Mouse (Mus musculus): ENCODE results near the gene Eps15l1.

The Eps15l1 gene

GRCm38 (mm10) chr8:72421362-72422335, at the start of gene Eps15l1:
Gene Eps15l1 (minus strand): TSS chr8:72421460.
- DNase-seq = peak; percentile 98

DNA sequence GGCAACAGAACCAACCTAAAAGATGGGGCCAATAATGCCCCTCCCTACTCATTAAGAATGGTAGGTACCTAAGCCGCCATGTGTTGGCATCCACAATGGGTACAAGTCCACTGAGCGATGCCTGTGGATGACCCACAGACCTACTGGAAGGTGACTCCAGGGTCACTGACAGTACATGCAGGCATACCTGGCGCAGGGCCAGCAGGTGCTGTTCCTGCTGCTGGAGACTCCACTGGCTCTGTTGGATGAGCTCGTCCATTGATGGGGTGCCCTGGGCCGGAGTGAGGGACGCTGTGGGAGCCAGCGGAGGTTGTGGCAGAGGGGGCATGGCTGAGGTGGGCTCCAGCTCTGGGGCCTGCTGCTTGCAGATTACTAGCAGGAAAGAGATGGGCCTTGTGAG, 49.4 kb upstream of the Eps15l1 start:
- DNase-seq = no peak

GRCm38 (mm10) chr8:72469984-72470383, 48.7 kb upstream of the Eps15l1 start:
- no peak for DNase-seq

DNA sequence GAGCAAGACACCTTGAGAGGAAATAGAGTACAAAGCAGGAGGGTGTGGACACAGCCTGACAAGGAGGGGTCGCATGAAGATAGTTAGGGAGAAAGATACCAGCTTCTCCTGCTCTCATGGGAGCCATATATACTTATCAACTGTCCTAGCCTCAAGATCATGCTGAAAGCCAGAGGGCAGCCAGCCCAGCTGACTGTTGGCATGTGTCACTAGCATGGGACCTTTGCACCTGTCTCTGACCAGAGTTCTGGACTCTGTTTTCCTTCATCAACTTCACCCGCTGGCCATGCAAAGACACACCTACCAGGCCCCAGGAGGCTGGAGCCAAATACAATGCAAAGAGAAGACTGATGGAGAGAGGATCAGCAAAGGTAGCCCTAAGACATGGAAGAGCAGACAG, 48.0 kb upstream of the Eps15l1 start:
- no peak for DNase-seq

- DNase-seq = no peak
Observed at GRCm38 (mm10) chr8:72464211-72464610, 43.0 kb upstream of the Eps15l1 start.

GRCm38 (mm10) chr8:72459881-72460533, 38.7 kb upstream of the Eps15l1 start:
- DNase-seq = no peak

- DNase-seq = no peak
Observed at GRCm38 (mm10) chr8:72458457-72458856, 37.2 kb upstream of the Eps15l1 start.

DNA sequence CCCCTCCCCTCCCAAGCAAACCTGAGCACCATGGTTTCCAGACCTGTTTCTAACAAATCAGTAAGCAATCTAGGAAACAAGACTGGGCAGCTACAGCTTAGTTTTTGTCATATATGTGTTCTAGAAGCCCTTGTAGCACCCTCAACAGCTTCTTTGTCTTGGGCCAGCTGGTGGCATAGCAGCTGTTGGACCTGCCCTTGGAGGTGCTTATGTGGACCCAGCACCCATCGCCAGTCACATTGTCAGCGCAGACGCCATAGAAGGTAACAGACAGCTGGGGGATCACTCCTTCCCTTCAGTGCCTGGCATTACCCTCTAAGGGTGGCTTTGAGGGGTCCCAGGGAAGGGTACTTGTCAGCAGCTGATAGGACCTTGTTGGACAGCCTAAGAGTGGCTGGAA, 36.5 kb upstream of the Eps15l1 start:
- DNase-seq = no peak

DNA sequence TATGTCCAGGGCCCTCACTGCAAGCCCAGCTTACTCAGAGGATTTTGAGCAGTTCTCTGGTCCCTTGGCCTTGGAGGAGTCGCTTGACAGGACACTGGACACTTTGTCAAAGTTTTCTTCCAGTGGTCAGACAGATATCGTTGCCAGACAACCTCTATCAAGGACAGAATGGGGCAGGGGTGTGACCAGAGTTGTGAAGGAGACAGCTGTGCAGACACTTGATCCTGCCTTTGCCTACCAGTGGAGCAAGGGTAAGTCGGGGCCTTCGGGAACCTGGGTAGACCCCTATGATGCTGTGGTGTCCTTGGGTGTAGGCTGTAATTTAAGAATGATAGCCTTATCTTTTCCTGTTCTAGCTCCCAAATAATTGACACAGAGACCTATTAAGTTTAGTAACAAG, 34.1 kb upstream of the Eps15l1 start:
- no peak for DNase-seq

GRCm38 (mm10) chr8:72453904-72454303, 32.6 kb upstream of the Eps15l1 start:
- no peak for DNase-seq

DNA sequence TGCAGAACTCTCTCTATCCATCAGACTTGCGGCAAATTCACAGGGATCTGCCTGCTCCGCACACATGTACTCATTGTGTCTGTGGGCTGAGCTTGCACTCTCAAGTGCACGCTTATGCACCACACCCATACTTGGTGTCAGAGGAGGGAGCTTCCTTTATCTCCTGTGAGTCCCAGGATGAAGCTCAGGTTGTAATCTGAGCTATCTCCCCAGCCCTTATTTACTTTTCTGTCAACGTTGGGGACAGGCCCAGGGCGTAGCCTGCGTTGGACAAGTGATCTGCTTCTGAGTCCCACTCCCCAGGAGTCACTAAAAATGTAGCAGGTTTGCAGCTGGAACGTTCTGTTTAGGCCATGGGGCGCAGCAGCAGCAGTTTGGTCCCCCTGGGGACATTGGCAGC, 30.3 kb upstream of the Eps15l1 start:
- DNase-seq = no peak

GRCm38 (mm10) chr8:72445071-72445470, 23.8 kb upstream of the Eps15l1 start:
- no peak for DNase-seq

GRCm38 (mm10) chr8:72443994-72444350, 22.7 kb upstream of the Eps15l1 start:
- DNase-seq = no peak

- DNase-seq = peak; percentile 98
Observed at GRCm38 (mm10) chr8:72443338-72443993, 22.2 kb upstream of the Eps15l1 start, which contains the start of the genes Calr3 and 1700030K09Rik. Gene Calr3 (minus strand): TSS chr8:72443870. Gene 1700030K09Rik (plus strand): TSS chr8:72443880.

DNA sequence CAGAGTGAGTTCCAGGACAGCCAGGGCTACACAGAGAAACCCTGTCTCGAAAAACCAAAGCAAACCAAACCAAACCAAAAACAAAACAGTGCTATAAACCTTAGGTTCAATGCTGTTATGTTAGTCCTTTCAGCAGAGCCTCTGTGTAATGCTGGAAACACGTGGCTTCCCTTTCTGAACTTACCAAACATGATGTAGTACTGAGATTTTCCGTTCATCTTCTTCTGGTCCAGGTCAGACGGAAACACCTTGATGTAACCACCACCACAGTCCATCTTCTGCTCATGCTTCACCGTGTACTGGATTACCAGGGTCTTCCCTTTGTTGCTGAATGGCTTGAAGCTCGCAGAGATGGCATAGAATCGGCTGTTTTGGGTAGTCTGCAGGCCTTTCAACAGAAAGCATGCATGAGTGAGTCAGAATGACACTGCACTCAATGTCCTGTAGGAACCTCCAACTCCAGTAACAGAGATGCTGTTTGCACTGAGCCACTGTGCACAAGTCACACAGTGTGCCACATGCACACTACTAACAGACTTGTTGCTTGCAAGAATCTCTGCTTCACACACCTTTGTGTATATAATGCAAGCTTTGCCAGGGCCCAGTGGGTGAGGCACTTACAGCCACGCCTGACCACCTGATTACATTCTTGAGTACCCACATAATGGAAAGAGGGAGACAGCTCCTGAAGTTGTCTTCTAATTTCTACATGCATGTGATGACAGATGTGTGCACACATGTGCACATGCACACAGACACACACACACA, 17.2 kb upstream of the Eps15l1 start:
- no peak for DNase-seq

GRCm38 (mm10) chr8:72434952-72435351, 13.7 kb upstream of the Eps15l1 start:
- no peak for DNase-seq

DNA sequence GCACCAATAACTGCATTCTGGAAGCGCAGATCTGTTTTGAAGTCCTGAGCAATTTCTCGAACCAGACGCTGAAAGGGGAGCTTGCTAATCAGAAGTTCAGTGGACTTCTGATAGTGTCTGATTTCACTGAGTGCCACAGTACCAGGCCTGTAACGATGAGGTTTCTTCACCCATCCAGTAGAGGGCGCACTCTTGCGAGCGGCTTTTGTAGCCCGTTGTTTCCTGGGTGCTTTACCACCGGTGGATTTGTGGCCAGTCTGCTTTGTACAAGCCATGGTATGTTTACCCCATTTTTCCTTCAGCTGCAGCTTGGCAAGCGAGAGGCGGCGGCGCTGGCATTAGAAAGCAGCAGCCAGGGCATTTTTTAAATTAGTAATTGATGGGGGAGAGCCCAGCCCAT, 8.4 kb upstream of the Eps15l1 start:
- no peak for DNase-seq

DNA sequence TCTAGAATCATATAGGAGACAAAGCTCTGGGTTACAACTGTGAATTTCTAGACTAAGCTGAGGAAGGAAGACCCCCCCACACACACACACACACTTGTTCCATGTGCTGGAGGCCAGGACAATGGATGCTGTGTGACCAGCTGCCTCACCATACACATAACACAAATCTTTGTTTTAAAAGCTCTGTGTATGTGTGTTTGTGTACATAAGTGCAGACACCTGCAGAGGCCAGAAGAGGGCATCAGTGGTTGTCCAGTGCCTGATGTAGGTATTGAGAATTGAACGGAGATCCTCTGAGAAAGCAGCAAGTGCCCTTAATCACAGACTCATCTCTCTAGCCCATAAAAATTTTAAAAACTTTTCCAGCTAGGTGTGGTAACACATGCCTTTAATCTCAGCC, 1.7 kb upstream of the Eps15l1 start:
- DNase-seq = no peak

GRCm38 (mm10) chr8:72420571-72421361, 494 bp downstream of the Eps15l1 start:
- DNase-seq = peak; percentile 58

DNA sequence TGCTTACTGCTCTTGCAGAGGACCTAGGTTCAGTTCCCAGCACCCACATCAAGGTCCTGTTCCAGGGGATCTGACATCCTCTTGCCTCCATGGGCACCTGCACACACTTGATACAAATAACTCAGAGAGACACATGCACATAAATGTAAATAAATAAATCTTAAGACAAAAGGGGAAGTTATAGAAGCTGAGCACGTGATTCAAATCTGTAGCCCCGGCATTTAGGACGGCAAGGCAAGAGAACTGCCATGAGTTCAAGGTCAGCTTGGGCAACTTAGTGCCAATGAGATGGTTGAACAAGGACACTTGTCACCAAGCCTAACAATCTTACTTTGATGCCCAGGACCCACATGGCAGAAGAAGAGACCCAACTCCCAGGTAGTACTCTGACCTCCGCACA, 3.2 kb downstream of the Eps15l1 start:
- no peak for DNase-seq

- DNase-seq = no peak
Observed at GRCm38 (mm10) chr8:72415252-72415651, 6.0 kb downstream of the Eps15l1 start.

DNA sequence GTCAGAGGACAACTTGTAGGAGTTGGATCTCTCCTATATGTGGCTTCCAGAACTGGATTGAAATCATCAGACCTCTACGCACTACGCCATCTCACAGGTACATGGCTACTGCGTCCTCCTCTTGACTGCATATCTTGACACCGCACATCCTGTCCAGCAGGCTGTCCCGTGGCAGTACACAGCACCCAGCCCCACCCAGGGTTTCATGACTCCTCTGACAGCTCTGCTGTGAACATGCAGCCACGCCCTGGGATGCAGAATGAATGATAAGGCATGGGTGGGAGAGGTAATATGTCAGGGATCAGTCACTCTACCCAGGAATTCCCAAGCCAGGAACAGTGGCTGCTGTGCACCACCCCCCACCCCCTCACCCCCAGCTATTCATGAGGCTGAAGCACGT, 7.4 kb downstream of the Eps15l1 start:
- no peak for DNase-seq
